Comparison of ENCODE assay signal across 16 mouse cellular contexts in the genomic region with DNA sequence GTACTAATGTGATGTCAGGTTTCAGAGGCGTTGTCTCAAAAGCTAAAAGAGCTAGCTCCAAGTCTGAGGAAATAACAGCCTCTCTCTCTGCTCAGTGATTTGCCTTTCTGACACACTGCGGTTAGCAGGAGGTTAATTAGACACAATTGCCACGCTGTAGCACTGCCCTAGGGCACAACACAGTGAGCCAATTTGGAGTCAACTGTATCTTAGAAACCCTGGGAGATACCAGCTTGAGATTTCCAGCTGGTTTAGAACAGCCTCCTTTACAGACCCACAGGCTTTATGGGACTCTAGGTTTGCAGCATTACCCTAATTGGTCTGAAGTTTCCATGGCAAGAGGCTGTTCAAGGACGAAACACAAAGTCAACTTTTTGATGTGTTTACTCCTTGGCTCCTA.
DNase-seq lines count a peak whose midpoint lies in the region; ATAC-seq and TF ChIP-seq lines count a peak whose summit lies in the region.
"Had no signal": no experiment of that assay in that cellular context is flagged by ENCODE, and none has a peak within 500 bp of the region (broad histone marks: within the 10 kb centered on the region; RNA-seq: fewer than 3 reads in every experiment).

No protein-coding gene starts in this region.

- no peak overlapping the region for H3K27ac ChIP-seq in forebrain, postnatal 0 days (ENCODE audit: low read depth, low read length)
- no peak overlapping the region for H3K27ac ChIP-seq in forebrain, embryonic 12.5 days
- H3K27ac ChIP-seq in hindbrain, embryonic 14.5 days = no peak overlapping the region
- no peak overlapping the region for H3K27ac ChIP-seq in limb, embryonic 11.5 days (replicated peaks; ENCODE audit: low read depth, low read length)
- H3K27ac ChIP-seq: heart, embryonic 15.5 days had no signal

- H3K4me1 ChIP-seq in forebrain, postnatal 0 days (ENCODE audit: insufficient read depth) = no peaks in the 10 kb centered on the region; the same call in 1 of the 2 replicates
- no peaks in the 10 kb centered on the region for H3K4me1 ChIP-seq in forebrain, embryonic 12.5 days
- peaks cover 6% of the 10 kb centered on the region; the same call in 1 of the 2 replicates for H3K4me1 ChIP-seq in hindbrain, embryonic 14.5 days (replicated peaks; ENCODE audit: control insufficient read depth, insufficient read depth, low read length)
- no peaks in the 10 kb centered on the region for H3K4me1 ChIP-seq in limb, embryonic 11.5 days (ENCODE audit: control insufficient read depth, insufficient read depth, low read length)
- H3K4me1 ChIP-seq: heart, embryonic 15.5 days; megakaryocyte, embryonic 14.5 days had no signal

- DNase-seq in forebrain, postnatal 0 days = no peak
- peak; percentile 59 for DNase-seq in Muller cell, postnatal 12 days (ENCODE audit: inconsistent ontology term)
- peak; percentile 41 for DNase-seq in hindbrain, embryonic 14.5 days (ENCODE audit: low spot score)
- DNase-seq in limb, embryonic 11.5 days (ENCODE audit: low spot score) = peak; percentile 49
- DNase-seq in c-Kit-positive CD71-positive TER-119-positive erythroid progenitor cells, embryonic 14.5 days (ENCODE audit: low spot score) = no peak
- DNase-seq in heart, postnatal 4 days = no peak
- DNase-seq in thymus, postnatal 25 days = no peak
- DNase-seq: cerebellum, adult 9-10 months; gastrocnemius, postnatal 25 days; right cerebral cortex, postnatal 4 days; thymus, postnatal 36 days had no signal

- H3K9me3 ChIP-seq in forebrain, postnatal 0 days (ENCODE audit: low read length) = no peaks in the 10 kb centered on the region
- no peaks in the 10 kb centered on the region for H3K9me3 ChIP-seq in forebrain, embryonic 12.5 days
- no peaks in the 10 kb centered on the region for H3K9me3 ChIP-seq in hindbrain, embryonic 14.5 days (ENCODE audit: control insufficient read depth, low read length)
- no peaks in the 10 kb centered on the region for H3K9me3 ChIP-seq in limb, embryonic 11.5 days (ENCODE audit: control insufficient read depth, low read length)
- H3K9me3 ChIP-seq: heart, embryonic 15.5 days had no signal

- H3K4me3 ChIP-seq in forebrain, postnatal 0 days (ENCODE audit: low read depth, low read length) = no peak overlapping the region
- no peak overlapping the region for H3K4me3 ChIP-seq in forebrain, embryonic 12.5 days (replicated peaks)
- H3K4me3 ChIP-seq in hindbrain, embryonic 14.5 days (replicated peaks; ENCODE audit: low read length) = no peak overlapping the region
- no peak overlapping the region for H3K4me3 ChIP-seq in limb, embryonic 11.5 days (ENCODE audit: low read depth, low read length)
- H3K4me3 ChIP-seq: heart, embryonic 15.5 days; megakaryocyte, embryonic 14.5 days had no signal

- 22% methylated on average over 4 of the region's 4 CpGs for WGBS in forebrain, postnatal 0 days
- WGBS in forebrain, embryonic 12.5 days = 32% methylated on average over 4 of the region's 4 CpGs
- WGBS in hindbrain, embryonic 14.5 days = 42% methylated on average over 4 of the region's 4 CpGs
- WGBS in limb, embryonic 11.5 days = 22% methylated on average over 4 of the region's 4 CpGs

- no peak for TF ChIP-seq CTCF in forebrain, postnatal 0 days (IDR thresholded peaks at IDR 0.05; ENCODE audit: low read depth)

- H3K27me3 ChIP-seq in forebrain, postnatal 0 days (ENCODE audit: insufficient read depth, low read length) = no peaks in the 10 kb centered on the region; the same call in 1 of the 2 replicates
- H3K27me3 ChIP-seq in forebrain, embryonic 12.5 days = no peaks in the 10 kb centered on the region
- no peaks in the 10 kb centered on the region for H3K27me3 ChIP-seq in hindbrain, embryonic 14.5 days (ENCODE audit: control insufficient read depth, insufficient read depth, low read length)
- H3K27me3 ChIP-seq in limb, embryonic 11.5 days (ENCODE audit: control insufficient read depth, insufficient read depth, low read length) = no peaks in the 10 kb centered on the region
- H3K27me3 ChIP-seq: heart, embryonic 15.5 days; megakaryocyte, embryonic 14.5 days had no signal

- no peak overlapping the region for H3K4me2 ChIP-seq in forebrain, postnatal 0 days (ENCODE audit: low read depth)
- no peak overlapping the region for H3K4me2 ChIP-seq in forebrain, embryonic 12.5 days
- H3K4me2 ChIP-seq in hindbrain, embryonic 14.5 days (replicated peaks) = no peak overlapping the region
- H3K4me2 ChIP-seq in limb, embryonic 11.5 days (ENCODE audit: low read depth, severe bottlenecking) = no peak overlapping the region
- H3K4me2 ChIP-seq: heart, embryonic 15.5 days had no signal

- peak; percentile 69 for ATAC-seq in forebrain, postnatal 0 days
- ATAC-seq in forebrain, embryonic 12.5 days (ENCODE audit: low FRiP score) = no peak
- peak; percentile 79 for ATAC-seq in hindbrain, embryonic 14.5 days (ENCODE audit: low FRiP score)
- ATAC-seq in limb, embryonic 11.5 days (ENCODE audit: insufficient number of reproducible peaks, low FRiP score, low TSS enrichment, low read depth) = peak; percentile 67; the same call in 1 of the 2 replicates
- ATAC-seq: intestine, embryonic 16.5 days had no signal

- H3K36me3 ChIP-seq in forebrain, postnatal 0 days (ENCODE audit: insufficient read depth) = no peaks in the 10 kb centered on the region
- H3K36me3 ChIP-seq in forebrain, embryonic 12.5 days (replicated peaks) = no peaks in the 10 kb centered on the region
- H3K36me3 ChIP-seq in hindbrain, embryonic 14.5 days (replicated peaks; ENCODE audit: control insufficient read depth, insufficient read depth) = no peaks in the 10 kb centered on the region
- H3K36me3 ChIP-seq in limb, embryonic 11.5 days (ENCODE audit: control insufficient read depth, insufficient read depth, low read length) = no peaks in the 10 kb centered on the region
- H3K36me3 ChIP-seq: G1E; heart, embryonic 15.5 days had no signal

- no peak overlapping the region for H3K9ac ChIP-seq in forebrain, postnatal 0 days
- no peak overlapping the region for H3K9ac ChIP-seq in forebrain, embryonic 12.5 days
- H3K9ac ChIP-seq in hindbrain, embryonic 14.5 days = no peak overlapping the region
- no peak overlapping the region for H3K9ac ChIP-seq in limb, embryonic 11.5 days (ENCODE audit: low read length)
- H3K9ac ChIP-seq: heart, embryonic 15.5 days had no signal

Comparison
In these comparisons a context has a peak if more than half of its experiments do, and no peak if none do; other contexts are left out.
1. DNase-seq: peak in Muller cell, postnatal 12 days (single experiment), hindbrain, embryonic 14.5 days (single experiment) and limb, embryonic 11.5 days (single experiment); none in forebrain, postnatal 0 days (single experiment), c-Kit-positive CD71-positive TER-119-positive erythroid progenitor cells, embryonic 14.5 days (single experiment), heart, postnatal 4 days (single experiment) and thymus, postnatal 25 days (single experiment).